8 mouse cellular contexts compared by ENCODE assay signal in the genomic region with DNA sequence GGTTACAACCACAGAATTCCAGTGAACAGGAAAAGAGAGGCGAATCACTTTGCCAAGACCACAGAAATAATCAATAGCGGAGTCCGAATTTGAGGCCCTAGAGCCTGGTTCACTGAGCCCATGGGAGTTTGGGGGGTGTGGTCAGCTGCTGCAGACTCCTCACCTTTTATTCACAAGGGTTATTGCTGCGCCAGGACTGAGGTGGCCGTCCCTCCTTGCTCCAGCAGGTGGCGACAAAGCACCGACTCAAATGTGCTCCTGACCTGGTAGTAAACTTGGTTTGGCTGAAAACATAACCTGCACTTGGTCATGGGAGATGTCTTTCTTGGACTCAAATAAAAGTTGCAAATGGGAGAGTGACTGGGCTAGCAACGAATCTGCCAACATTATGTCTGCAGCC. TPM values are rescaled to one million over a fixed set of nuclear protein-coding genes. Genes with fewer than 3 reads are reported as not detected.
DNase-seq lines count a peak whose midpoint lies in the region; ATAC-seq lines count a peak whose summit lies in the region.

No protein-coding gene starts in this region.

- no peak overlapping the region for H3K27ac ChIP-seq in hindbrain, embryonic 16.5 days (ENCODE audit: low read depth, low read length)

- ATAC-seq in frontal cortex, adult (ENCODE audit: low TSS enrichment) = peak; percentile 82
- ATAC-seq in hindbrain, embryonic 16.5 days = 0 out of 2 replicates have a peak, but pooled peaks have one; percentile 45
- peak; percentile 87 for ATAC-seq in megakaryocyte, adult 5-6 weeks (ENCODE audit: poor library complexity, severe bottlenecking)

- WGBS in hindbrain, embryonic 16.5 days = 10% methylated on average over 8 of the region's 8 CpGs

- no peaks in the 10 kb centered on the region for H3K9me3 ChIP-seq in hindbrain, embryonic 16.5 days (ENCODE audit: control insufficient read depth, low read length)

- H3K4me2 ChIP-seq in hindbrain, embryonic 16.5 days (ENCODE audit: low read length) = no peak overlapping the region

- H3K4me1 ChIP-seq in hindbrain, embryonic 16.5 days (ENCODE audit: control insufficient read depth, insufficient read depth, low read depth, low read length) = no peaks in the 10 kb centered on the region

- peaks cover 5% of the 10 kb centered on the region for H3K36me3 ChIP-seq in hindbrain, embryonic 16.5 days (ENCODE audit: control insufficient read depth, insufficient read depth, low read length)

- peak; percentile 76 for DNase-seq in Muller cell, postnatal 12 days (ENCODE audit: inconsistent ontology term)
- DNase-seq in cerebellum, adult 11-12 months = peak; percentile 69
- peak; percentile 70 to 89 for DNase-seq in layer of hippocampus, postnatal 25 days (ENCODE audit: extremely low spot score in 1 of 2, low spot score in 1 of 2)
- peak; percentile 76 for DNase-seq in right cerebral cortex, postnatal 14 days
- DNase-seq in urinary bladder, postnatal 25 days (ENCODE audit: low spot score) = peak; percentile 76

- H3K27me3 ChIP-seq in hindbrain, embryonic 16.5 days (replicated peaks; ENCODE audit: control insufficient read depth, insufficient read depth, low read length) = no peaks in the 10 kb centered on the region

- no peak overlapping the region for H3K9ac ChIP-seq in hindbrain, embryonic 16.5 days (ENCODE audit: low read depth, low read length)

- no peak overlapping the region for H3K4me3 ChIP-seq in hindbrain, embryonic 16.5 days (ENCODE audit: low read length)

RNA-seq across cellular contexts. Expression of a gene that starts 27.2 kb away (rescaled TPM):
- polyA plus RNA-seq in hindbrain, embryonic 16.5 days (2015; fragmentation: Nextera tagmentation; extraction: Ambion mirVana) = not detected in 2 replicates
- total RNA-seq in layer of hippocampus, postnatal 25 days (2021) = not detected
- not detected in 2 replicates for total RNA-seq in megakaryocyte, adult 5-6 weeks (2015)
- total RNA-seq in megakaryocyte, adult 5-6 weeks (2017) = not detected in 2 replicates

RNA-seq across cellular contexts. Expression of a gene that starts 36.4 kb away (rescaled TPM):
- polyA plus RNA-seq in hindbrain, embryonic 16.5 days (2015; fragmentation: Nextera tagmentation; extraction: Ambion mirVana) = 12.9 and 15.0 TPM in 2 replicates
- 1 to 10 TPM; 4.0 to 4.1 TPM for total RNA-seq in layer of hippocampus, postnatal 25 days (2021)
- total RNA-seq in megakaryocyte, adult 5-6 weeks (2015) = 0.11 and 1.1 TPM in 2 replicates
- total RNA-seq in megakaryocyte, adult 5-6 weeks (2017) = 0.49 and 1.5 TPM in 2 replicates
